Mouse (Mus musculus): ENCODE data around the gene Gm20906. TPM values are rescaled to one million over a fixed set of nuclear protein-coding genes. Genes with fewer than 3 reads are reported as not detected.
"Not testable (repeated sequence)": the region's sequence is repeated elsewhere in the genome, so short reads cannot be mapped to it uniquely, and the experiment has no call there.

The Gm20906 gene
- total RNA-seq (2015; ENCODE audit: low replicate concordance) (not detected in 2 replicates), total RNA-seq (2017; ENCODE audit: low replicate concordance) (not detected in 2 replicates)

DNA sequence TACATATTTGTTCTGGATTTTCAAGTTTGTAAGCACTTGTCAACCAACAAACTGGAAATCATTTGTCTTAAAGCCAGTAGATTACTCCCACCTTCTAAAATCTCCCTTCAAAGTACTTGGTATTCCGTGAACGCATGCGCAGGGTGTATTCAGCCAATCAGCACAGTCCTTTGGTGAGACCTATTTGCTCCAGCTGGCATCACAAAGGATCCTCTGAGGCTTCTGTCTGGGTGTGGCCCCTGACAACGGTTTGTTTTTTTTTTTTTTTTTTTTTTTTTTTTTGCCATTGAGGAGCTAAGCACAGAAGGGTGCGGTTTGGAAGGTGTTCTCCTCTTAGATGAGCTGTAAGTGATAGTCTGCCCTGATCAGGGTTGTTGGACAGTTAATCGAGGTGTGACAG is at the start of gene Gm20906:
Gm20906 (plus strand) TSS at position 301 of the 400 bp plus-strand sequence.
- ATAC-seq (replicated peaks; ENCODE audit: low FRiP score, poor library complexity, severe bottlenecking) = not testable (repeated sequence)
